Mouse (Mus musculus) yolk sac, embryonic 10.5 days (tissue): ENCODE results near the gene Ctps2.
A peak's percentile ranks its signal among the peaks of the same experiment; 100 is the strongest.

Source experiments
- DNase-seq: peaks from one replicate; pipeline ENCODE4 v3.0.0-alpha.2; 2017; ENCODE audit warnings: low spot score

Ctps2 gene

DNA sequence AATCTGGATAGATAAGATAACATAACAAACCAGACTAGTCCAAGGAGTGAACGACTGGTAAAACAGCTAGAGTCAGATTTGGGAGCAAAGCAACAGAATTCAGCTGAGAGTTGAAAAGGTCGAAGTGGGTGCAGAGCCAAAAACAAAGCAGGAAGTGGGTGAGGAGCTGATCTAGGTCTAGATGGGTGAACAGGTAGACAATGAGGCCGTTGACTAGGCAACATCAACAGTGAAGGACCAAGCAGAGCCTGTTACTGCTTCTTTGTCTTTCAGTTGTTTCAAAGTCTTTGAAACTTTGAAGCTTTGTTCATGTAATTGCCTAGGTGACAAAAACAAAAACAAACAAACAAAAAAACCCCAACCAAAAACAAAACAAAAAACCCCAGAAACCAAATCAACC, 75.2 kb downstream of the Ctps2 start:
- DNase-seq = no peak

DNA sequence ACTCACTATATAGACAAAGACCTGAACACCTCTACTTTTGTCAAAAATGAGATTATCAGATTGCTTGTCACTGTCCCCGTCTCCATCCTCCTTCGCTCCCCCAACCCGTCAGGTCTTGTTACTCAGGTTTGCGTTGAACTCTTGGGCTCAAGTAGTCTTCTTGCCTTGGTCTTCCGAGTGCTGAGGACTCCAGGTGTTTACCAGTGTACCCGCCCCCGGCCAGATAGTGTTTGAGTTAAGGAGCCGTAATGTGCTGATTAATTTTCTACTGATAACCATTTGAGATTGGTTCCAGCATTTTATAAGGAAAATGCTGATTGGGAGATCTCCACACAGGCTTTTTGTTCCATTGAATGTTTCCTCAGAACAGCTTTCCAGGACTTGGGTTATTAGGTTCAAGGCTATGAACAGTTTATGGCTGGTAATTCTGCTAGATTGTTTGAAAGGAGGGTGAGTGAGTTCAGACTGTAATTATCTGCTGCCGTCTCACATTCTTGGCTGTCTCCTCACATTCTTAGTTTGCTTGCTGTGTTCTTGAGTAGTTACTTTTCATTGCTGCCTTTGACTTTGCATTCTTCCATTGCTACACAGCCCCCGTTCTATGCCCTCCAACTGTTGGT, 85.9 kb downstream of the Ctps2 start:
- DNase-seq = no peak

DNA sequence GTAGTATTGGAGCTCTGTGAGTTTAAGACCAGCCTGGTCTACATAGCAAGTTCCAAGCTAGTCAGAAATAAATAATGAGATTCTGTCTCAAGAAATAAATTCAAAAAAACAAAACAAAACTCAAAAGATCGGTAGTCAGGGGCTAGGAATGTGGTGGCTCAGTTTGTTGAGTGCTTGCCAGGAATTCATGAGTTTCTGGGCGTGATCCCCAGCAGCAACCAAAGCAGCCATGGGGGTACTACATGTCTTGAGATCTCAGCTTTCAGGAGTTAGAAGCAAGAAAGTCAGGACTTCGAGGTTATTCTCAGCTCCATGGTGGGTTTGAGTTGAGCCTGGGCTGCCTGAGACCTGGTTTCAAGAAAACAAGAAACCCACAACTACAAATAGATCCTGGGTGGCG, 90.4 kb downstream of the Ctps2 start:
- DNase-seq = no peak

DNA sequence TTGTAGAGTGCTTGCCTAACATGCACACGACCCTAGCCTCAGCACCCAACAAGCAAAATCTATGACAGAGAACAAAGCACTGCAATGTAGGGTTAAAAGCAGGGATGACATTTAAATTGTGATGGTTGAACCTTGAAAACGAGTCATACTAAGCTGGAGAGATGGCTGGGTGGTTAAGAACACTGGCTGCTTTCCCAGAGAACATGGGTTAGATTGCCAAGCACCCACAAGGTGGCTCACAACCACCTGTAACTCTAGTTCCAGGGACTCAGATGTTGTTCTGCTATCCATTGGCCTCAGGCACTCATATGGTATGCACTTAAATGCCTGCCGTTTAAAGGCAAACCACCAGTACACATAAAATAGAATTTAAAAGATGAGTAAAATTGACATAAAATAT, 91.1 kb downstream of the Ctps2 start:
- DNase-seq = no peak

DNA sequence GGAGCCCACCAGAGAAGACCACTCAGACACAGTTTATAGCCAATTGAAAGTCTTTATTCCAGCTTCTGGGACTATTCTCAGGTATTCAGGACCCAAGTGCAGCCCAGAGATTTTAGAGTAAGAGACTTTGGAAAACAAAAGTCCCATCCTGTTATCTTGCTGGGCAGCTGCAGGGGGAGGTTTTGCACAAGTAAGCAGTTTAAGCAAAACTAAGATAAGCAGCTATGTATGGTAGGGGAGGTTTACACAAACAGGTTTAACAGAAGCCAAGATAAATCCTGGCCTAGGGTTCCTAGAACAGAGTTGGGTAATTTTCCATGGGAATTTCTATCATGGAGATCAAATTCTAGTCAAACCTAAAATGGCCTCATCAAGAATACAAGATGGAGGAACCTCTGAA, 126.8 kb downstream of the Ctps2 start:
- peak; percentile 39 for DNase-seq

DNA sequence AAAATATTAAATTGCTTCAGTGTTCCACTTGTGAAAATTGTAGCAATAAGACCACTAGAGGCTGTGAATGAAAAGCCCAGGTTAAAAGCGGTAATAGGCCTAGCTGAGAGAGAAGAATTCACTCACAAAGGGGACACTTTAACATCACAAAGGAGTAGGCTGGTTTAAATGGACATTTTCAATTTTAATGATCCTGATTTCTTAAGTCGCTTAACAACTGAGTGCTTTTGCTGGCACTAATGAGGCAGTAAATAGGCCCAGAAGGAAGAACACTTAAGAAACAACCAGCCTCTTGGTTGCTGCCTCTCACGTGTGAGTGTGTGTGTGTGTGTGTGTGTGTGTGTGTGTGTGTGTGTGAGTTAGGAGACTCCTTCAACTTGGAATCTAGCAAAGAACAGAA, 137.7 kb downstream of the Ctps2 start:
- DNase-seq = no peak

DNA sequence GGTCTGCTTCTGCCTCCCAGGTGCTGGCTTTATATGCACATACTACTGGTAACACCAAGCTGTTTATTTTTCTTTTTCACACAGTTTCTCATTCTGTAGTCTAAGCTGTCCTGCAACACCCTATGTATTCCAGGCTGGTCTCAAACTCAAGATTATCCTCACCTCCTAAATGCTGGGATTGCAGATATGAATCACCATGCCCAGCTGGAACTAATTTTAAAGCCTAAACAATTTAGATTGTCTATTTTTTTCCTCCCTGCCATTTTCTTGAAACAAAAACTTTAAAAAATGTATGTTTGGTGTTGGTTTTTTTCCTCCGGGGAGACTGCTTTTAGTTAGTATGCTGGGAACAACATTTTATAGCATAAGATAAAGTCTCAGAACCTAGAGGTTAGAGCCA, 141.7 kb downstream of the Ctps2 start:
- no peak for DNase-seq

DNA sequence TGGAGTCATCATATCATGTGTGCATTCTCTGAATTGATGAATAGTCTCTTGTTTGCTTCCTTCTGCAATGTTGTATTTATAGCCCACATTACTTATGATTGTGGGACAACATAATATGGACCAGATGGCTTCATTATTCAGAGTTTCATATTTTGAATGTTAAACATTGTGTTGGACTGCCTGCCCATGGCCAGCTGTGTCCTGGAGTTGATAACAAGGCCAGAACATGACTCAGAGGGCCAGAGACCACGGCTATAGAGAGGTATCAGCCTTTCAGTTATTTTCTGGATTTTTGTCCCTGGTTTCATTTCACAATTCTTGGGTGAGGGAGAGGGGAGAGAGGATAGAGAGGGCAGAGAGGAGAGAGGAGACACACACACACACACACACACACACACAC, 162.9 kb downstream of the Ctps2 start:
- no peak for DNase-seq
